Mouse (Mus musculus) megakaryocyte, embryonic 14.5 days (primary cell): Measurements from ENCODE around the gene Relt.

Experiments
- FLI1 ChIP-seq: IDR thresholded peaks from 2 replicates; pipeline ENCODE4 v1.6.1; 2012; ENCODE audit warnings: low read length, inconsistent platforms, mixed read lengths
- GATA1 ChIP-seq: IDR thresholded peaks from 3 replicates; pipeline ENCODE4 v1.6.1; 2012; ENCODE audit warnings: mixed read lengths, low read length, inconsistent platforms, borderline replicate concordance

GRCm38 (mm10) chr7:100908061-100908460, 44.8 kb upstream of the Relt start:
- no peak for TF ChIP-seq GATA1
- no peak for TF ChIP-seq FLI1
